Mouse (Mus musculus): ENCODE data around the gene Fig4. TPM values are rescaled to one million over a fixed set of nuclear protein-coding genes. Genes with fewer than 3 reads are reported as not detected.

Fig4 gene
- polyA plus RNA-seq, 1 experiment from 2014 or later = 17.8 TPM

DNA sequence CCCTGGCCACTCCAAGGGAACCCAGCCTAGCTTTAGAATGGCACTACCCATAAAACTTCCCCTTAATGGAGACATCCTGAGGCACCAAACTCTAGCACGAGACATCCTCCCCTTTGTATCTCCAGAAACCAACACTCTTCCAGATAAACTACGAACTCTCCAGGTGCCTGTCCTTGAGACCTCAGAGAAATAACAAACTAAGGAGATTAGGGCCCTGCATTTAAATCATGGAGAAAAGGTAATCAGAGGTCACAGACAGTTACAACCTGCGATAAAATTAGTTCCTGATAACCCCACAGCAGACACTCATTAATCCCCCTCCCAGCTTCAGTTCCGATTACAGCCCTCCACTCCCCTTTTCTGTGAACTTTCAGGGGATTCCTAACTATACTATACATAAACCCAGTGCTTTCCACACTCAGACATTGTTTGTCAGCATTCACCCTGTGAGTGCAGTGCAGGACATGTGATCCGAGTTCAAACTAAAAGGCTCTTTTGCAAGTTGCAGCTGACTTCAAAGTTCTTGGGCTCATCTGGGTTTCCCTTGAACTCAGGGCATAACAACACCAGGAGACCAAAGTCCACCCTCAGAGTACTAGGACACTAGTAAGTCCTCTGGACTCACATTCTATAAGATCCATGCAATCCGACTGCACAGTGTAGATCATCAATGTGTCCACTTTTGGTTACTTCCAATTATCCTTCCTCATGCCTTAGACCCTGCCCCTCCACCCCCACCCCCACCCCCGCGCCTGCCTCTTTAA is 42.6 kb downstream of the Fig4 start:
- no peaks in the 10 kb centered on the region; the same call in 1 of the 2 replicates for H3K36me3 ChIP-seq (replicated peaks; ENCODE audit: control insufficient read depth, insufficient read depth, low read depth, low read length)
- no peak overlapping the region for H3K4me2 ChIP-seq (ENCODE audit: low read depth, low read length)
- no peak overlapping the region for H3K4me3 ChIP-seq (ENCODE audit: low read depth, low read length)
- H3K9ac ChIP-seq (replicated peaks; ENCODE audit: low read length) = no peak overlapping the region
- DNase-seq (ENCODE audit: low spot score) (no peak), ATAC-seq (replicated peaks; ENCODE audit: insufficient number of reproducible peaks, low FRiP score, low TSS enrichment, low read depth) (no peak)
- H3K27ac ChIP-seq (replicated peaks; ENCODE audit: low read depth, low read length) = no peak overlapping the region
- WGBS = 43% methylated on average over 8 of the region's 8 CpGs
- no peaks in the 10 kb centered on the region for H3K4me1 ChIP-seq (ENCODE audit: control insufficient read depth, insufficient read depth, low read length)
- H3K27me3 ChIP-seq (ENCODE audit: control insufficient read depth, insufficient read depth, low read length) = no peaks in the 10 kb centered on the region
- no peaks in the 10 kb centered on the region for H3K9me3 ChIP-seq (replicated peaks; ENCODE audit: control insufficient read depth, low read length)

DNA sequence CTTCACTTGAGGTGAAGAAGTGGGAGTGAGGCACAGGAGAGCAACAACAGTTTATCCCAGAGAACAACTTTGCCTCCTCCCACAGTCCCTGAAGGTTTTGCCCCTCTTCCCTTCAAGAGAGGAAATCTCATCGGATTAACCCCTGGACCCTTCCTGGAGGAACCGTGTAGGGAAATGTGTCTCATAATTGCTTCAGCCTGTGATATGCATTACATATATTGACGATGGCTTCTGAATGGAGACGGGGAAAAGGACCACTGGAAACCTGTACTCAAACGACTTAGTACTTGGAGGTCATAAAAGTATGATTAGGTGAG is 52.4 kb downstream of the Fig4 start:
- no peaks in the 10 kb centered on the region for H3K27me3 ChIP-seq (ENCODE audit: control insufficient read depth, insufficient read depth, low read length)
- DNase-seq (ENCODE audit: low spot score) (peak; percentile 75), ATAC-seq (replicated peaks; ENCODE audit: insufficient number of reproducible peaks, low FRiP score, low TSS enrichment, low read depth) (no peak)
- H3K4me2 ChIP-seq (ENCODE audit: low read depth, low read length) = no peak overlapping the region
- H3K9ac ChIP-seq (replicated peaks; ENCODE audit: low read length) = no peak overlapping the region
- no peak overlapping the region for H3K27ac ChIP-seq (replicated peaks; ENCODE audit: low read depth, low read length)
- no peaks in the 10 kb centered on the region for H3K36me3 ChIP-seq (replicated peaks; ENCODE audit: control insufficient read depth, insufficient read depth, low read depth, low read length)
- 37% methylated on average over 5 of the region's 5 CpGs for WGBS
- H3K9me3 ChIP-seq (replicated peaks; ENCODE audit: control insufficient read depth, low read length) = no peaks in the 10 kb centered on the region
- H3K4me3 ChIP-seq (ENCODE audit: low read depth, low read length) = no peak overlapping the region
- 0 out of 2 replicates have a peak, but pooled peaks cover 3% of the 10 kb centered on the region for H3K4me1 ChIP-seq (ENCODE audit: control insufficient read depth, insufficient read depth, low read length)

- H3K4me3 ChIP-seq (ENCODE audit: low read depth, low read length) = no peak overlapping the region
- 0 out of 2 replicates have a peak, but pooled peaks cover 3% of the 10 kb centered on the region for H3K4me1 ChIP-seq (ENCODE audit: control insufficient read depth, insufficient read depth, low read length)
- H3K27ac ChIP-seq (replicated peaks; ENCODE audit: low read depth, low read length) = no peak overlapping the region
- H3K9ac ChIP-seq (replicated peaks; ENCODE audit: low read length) = no peak overlapping the region
- H3K4me2 ChIP-seq (ENCODE audit: low read depth, low read length) = no peak overlapping the region
- ATAC-seq (replicated peaks; ENCODE audit: insufficient number of reproducible peaks, low FRiP score, low TSS enrichment, low read depth) (0 out of 2 replicates have a peak, but pooled peaks have one; percentile 39), DNase-seq (ENCODE audit: low spot score) (peak; percentile 62)
- no peaks in the 10 kb centered on the region for H3K36me3 ChIP-seq (replicated peaks; ENCODE audit: control insufficient read depth, insufficient read depth, low read depth, low read length)
- WGBS = 34% methylated on average over 8 of the region's 8 CpGs
- H3K27me3 ChIP-seq (ENCODE audit: control insufficient read depth, insufficient read depth, low read length) = no peaks in the 10 kb centered on the region
- no peaks in the 10 kb centered on the region for H3K9me3 ChIP-seq (replicated peaks; ENCODE audit: control insufficient read depth, low read length)
These were observed 52.9 kb downstream of the Fig4 start for GRCm38 (mm10) chr10:41250045-41250748.

- Histone ChIP-seq H3K36me3 (replicated peaks; ENCODE audit: control insufficient read depth, insufficient read depth, low read depth, low read length) (no peaks in the 10 kb centered on the region), H3K9me3 (replicated peaks; ENCODE audit: control insufficient read depth, low read length) (no peaks in the 10 kb centered on the region), H3K27ac (replicated peaks; ENCODE audit: low read depth, low read length) (no peak overlapping the region), H3K9ac (replicated peaks; ENCODE audit: low read length) (no peak overlapping the region), H3K4me2 (ENCODE audit: low read depth, low read length) (no peak overlapping the region), H3K4me1 (ENCODE audit: control insufficient read depth, insufficient read depth, low read length) (0 out of 2 replicates have a peak, but pooled peaks cover 3% of the 10 kb centered on the region), H3K27me3 (ENCODE audit: control insufficient read depth, insufficient read depth, low read length) (no peaks in the 10 kb centered on the region), H3K4me3 (ENCODE audit: low read depth, low read length) (no peak overlapping the region)
- WGBS = 93% methylated on average over 8 of the region's 8 CpGs
- ATAC-seq (replicated peaks; ENCODE audit: insufficient number of reproducible peaks, low FRiP score, low TSS enrichment, low read depth) (no peak), DNase-seq (ENCODE audit: low spot score) (no peak)
These were observed 53.9 kb downstream of the Fig4 start for GRCm38 (mm10) chr10:41249006-41249659.

GRCm38 (mm10) chr10:41247800-41248473 is 55.1 kb downstream of the Fig4 start:
- 0 out of 2 replicates have a peak, but pooled peaks cover 3% of the 10 kb centered on the region for H3K4me1 ChIP-seq (ENCODE audit: control insufficient read depth, insufficient read depth, low read length)
- H3K9me3 ChIP-seq (replicated peaks; ENCODE audit: control insufficient read depth, low read length) = no peaks in the 10 kb centered on the region
- ATAC-seq (replicated peaks; ENCODE audit: insufficient number of reproducible peaks, low FRiP score, low TSS enrichment, low read depth) (no peak), DNase-seq (ENCODE audit: low spot score) (no peak)
- no peak overlapping the region for H3K27ac ChIP-seq (replicated peaks; ENCODE audit: low read depth, low read length)
- H3K27me3 ChIP-seq (ENCODE audit: control insufficient read depth, insufficient read depth, low read length) = no peaks in the 10 kb centered on the region
- H3K9ac ChIP-seq (replicated peaks; ENCODE audit: low read length) = no peak overlapping the region
- no peaks in the 10 kb centered on the region for H3K36me3 ChIP-seq (replicated peaks; ENCODE audit: control insufficient read depth, insufficient read depth, low read depth, low read length)
- WGBS = 88% methylated on average over 5 of the region's 5 CpGs
- H3K4me2 ChIP-seq (ENCODE audit: low read depth, low read length) = no peak overlapping the region
- H3K4me3 ChIP-seq (ENCODE audit: low read depth, low read length) = no peak overlapping the region

DNA sequence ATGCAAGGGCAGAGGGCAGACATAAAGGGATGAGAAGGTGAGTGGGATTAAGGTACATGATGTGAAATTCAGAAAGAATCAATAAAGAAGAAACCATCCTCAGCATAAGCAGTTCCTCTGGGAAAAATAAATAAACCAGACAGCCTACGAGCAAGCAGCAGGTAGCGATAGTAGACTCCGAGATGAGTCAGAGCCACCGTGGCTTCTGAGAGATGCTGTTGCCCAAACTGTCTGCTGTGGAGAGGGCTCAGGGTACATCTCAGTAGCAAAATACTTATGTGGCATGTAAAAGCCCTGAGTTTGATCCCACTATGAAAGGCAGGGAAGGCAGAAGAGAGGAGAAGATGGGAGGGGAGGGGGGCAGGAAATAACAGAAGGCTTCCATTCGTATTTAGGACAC is 56.9 kb downstream of the Fig4 start:
- WGBS = 75% methylated on average over 5 of the region's 5 CpGs
- ATAC-seq (replicated peaks; ENCODE audit: insufficient number of reproducible peaks, low FRiP score, low TSS enrichment, low read depth) (no peak), DNase-seq (ENCODE audit: low spot score) (no peak)
- Histone ChIP-seq H3K4me2 (ENCODE audit: low read depth, low read length) (no peak overlapping the region), H3K9ac (replicated peaks; ENCODE audit: low read length) (no peak overlapping the region), H3K4me1 (ENCODE audit: control insufficient read depth, insufficient read depth, low read length) (0 out of 2 replicates have a peak, but pooled peaks cover 1% of the 10 kb centered on the region), H3K4me3 (ENCODE audit: low read depth, low read length) (no peak overlapping the region), H3K9me3 (replicated peaks; ENCODE audit: control insufficient read depth, low read length) (no peaks in the 10 kb centered on the region), H3K27ac (replicated peaks; ENCODE audit: low read depth, low read length) (no peak overlapping the region), H3K27me3 (ENCODE audit: control insufficient read depth, insufficient read depth, low read length) (no peaks in the 10 kb centered on the region), H3K36me3 (replicated peaks; ENCODE audit: control insufficient read depth, insufficient read depth, low read depth, low read length) (no peaks in the 10 kb centered on the region)

DNA sequence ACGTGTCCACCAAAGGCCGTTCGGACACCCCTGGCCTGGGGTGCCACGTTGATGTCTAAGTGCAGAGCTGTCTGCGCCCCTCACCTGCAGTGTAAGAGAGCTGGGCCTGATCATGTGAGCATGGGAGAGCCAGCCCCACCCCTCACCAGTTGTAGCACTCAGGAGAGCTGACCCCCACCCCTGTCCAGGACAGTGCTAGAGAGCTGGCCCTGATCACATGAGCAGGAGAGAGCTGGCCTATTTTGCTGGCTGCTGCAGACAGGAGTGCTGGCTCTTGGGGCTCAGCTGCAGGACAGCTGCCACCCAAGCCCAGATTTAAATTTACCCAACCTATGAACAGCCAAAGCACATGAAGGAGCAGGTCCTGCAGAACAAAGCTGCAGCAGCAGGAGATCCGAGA is 57.6 kb downstream of the Fig4 start:
- Histone ChIP-seq H3K27me3 (ENCODE audit: control insufficient read depth, insufficient read depth, low read length) (no peaks in the 10 kb centered on the region), H3K4me2 (ENCODE audit: low read depth, low read length) (no peak overlapping the region), H3K36me3 (replicated peaks; ENCODE audit: control insufficient read depth, insufficient read depth, low read depth, low read length) (no peaks in the 10 kb centered on the region), H3K9me3 (replicated peaks; ENCODE audit: control insufficient read depth, low read length) (no peaks in the 10 kb centered on the region), H3K4me3 (ENCODE audit: low read depth, low read length) (no peak overlapping the region), H3K9ac (replicated peaks; ENCODE audit: low read length) (no peak overlapping the region), H3K27ac (replicated peaks; ENCODE audit: low read depth, low read length) (no peak overlapping the region), H3K4me1 (ENCODE audit: control insufficient read depth, insufficient read depth, low read length) (no peaks in the 10 kb centered on the region)
- DNase-seq (ENCODE audit: low spot score) (no peak), ATAC-seq (replicated peaks; ENCODE audit: insufficient number of reproducible peaks, low FRiP score, low TSS enrichment, low read depth) (0 out of 2 replicates have a peak, but pooled peaks have one; percentile 39)
- WGBS = 90% methylated on average over 6 of the region's 6 CpGs

Measured in embryonic facial prominence, embryonic 11.5 days (tissue).